In genomic region chrX:94212597-94213321, GRCm38 (mm10) we compare ENCODE assay signal across 8 mouse cellular contexts. TPM values are rescaled to one million over a fixed set of nuclear protein-coding genes. Genes with fewer than 3 reads are reported as not detected.
A peak's percentile ranks its signal among the peaks of the same experiment; 100 is the strongest.
DNase-seq lines count a peak whose midpoint lies in the region; ATAC-seq lines count a peak whose summit lies in the region.

Gene Eif2s3x, minus strand, starts transcription at chrX:94212862.

- whole genome bisulfite sequencing in hindbrain, embryonic 16.5 days, result under 1% methylated on average over 51 of the region's 52 CpGs
- WGBS in macrophage (ENCODE audit: missing documents), result under 1% methylated on average over 41 of the region's 52 CpGs

- H3K4me3 ChIP-seq in hindbrain, embryonic 16.5 days (ENCODE audit: low read length), result peak within 1 kb of the TSS; percentile 71
- H3K4me3 ChIP-seq in macrophage (ENCODE audit: inconsistent target), result peak within 1 kb of the TSS; percentile 99

- no peaks in the 10 kb centered on the region; the same call in 1 of the 2 replicates for H3K4me1 ChIP-seq in hindbrain, embryonic 16.5 days (ENCODE audit: control insufficient read depth, insufficient read depth, low read depth, low read length)

- no peaks in the 10 kb centered on the region; the same call in 1 of the 2 replicates for H3K27me3 ChIP-seq in hindbrain, embryonic 16.5 days (replicated peaks; ENCODE audit: control insufficient read depth, insufficient read depth, low read length)

- peak within 1 kb of the TSS; percentile 73 for H3K4me2 ChIP-seq in hindbrain, embryonic 16.5 days (ENCODE audit: low read length)

- ATAC-seq in hindbrain, embryonic 16.5 days, result peak; percentile 96

- H3K9ac ChIP-seq in hindbrain, embryonic 16.5 days (ENCODE audit: low read depth, low read length), result peak within 1 kb of the TSS; percentile 71

- H3K27ac ChIP-seq in hindbrain, embryonic 16.5 days (ENCODE audit: low read depth, low read length), result peak within 1 kb of the TSS; percentile 88
- H3K27ac ChIP-seq in macrophage, result peak within 1 kb of the TSS; percentile 88

- peak; percentile 90 for DNase-seq in R1 (ENCODE audit: low read depth, low spot score)
- peak; percentile 85 to 92 for DNase-seq in cerebellum, postnatal 36 days
- peak; percentile 84 for DNase-seq in gastrocnemius, adult 18-20 months (ENCODE audit: low spot score)
- DNase-seq in left cerebral cortex, adult 18-20 months (ENCODE audit: low spot score in 2 of 2), result peak; percentile 71 to 92
- peak; percentile 82 for DNase-seq in right cerebral cortex, adult 18-20 months
- DNase-seq in urinary bladder, postnatal 10 days (ENCODE audit: low spot score), result peak; percentile 33

- H3K9me3 ChIP-seq in hindbrain, embryonic 16.5 days (ENCODE audit: control insufficient read depth, low read length), result no peaks in the 10 kb centered on the region

- peaks cover 46% of the 10 kb centered on the region for H3K79me2 ChIP-seq in macrophage (ENCODE audit: inconsistent target)

- peaks cover 10% of the 10 kb centered on the region; the same call in 1 of the 2 replicates for H3K36me3 ChIP-seq in hindbrain, embryonic 16.5 days (ENCODE audit: control insufficient read depth, insufficient read depth, low read length)
- peaks cover 19% of the 10 kb centered on the region for H3K36me3 ChIP-seq in macrophage (ENCODE audit: inconsistent target)

RNA-seq across cellular contexts. Expression of gene Eif2s3x, which starts in this region (rescaled TPM):
- total RNA-seq in gastrocnemius, adult 18-20 months (2021), result 100 to 1,000 TPM in 1 of 2 experiments, 10 to 100 TPM in 1; 77.2 to 102 TPM
- 81.9 and 85.8 TPM in 2 replicates for polyA plus RNA-seq in hindbrain, embryonic 16.5 days (2015; fragmentation: Nextera tagmentation; extraction: Ambion mirVana)
- 100 to 1,000 TPM; 111 to 179 TPM for total RNA-seq in left cerebral cortex, adult 18-20 months (2021)
- 10 to 100 TPM; 16.6 to 37.3 (median 26.2) TPM for total RNA-seq in macrophage (2018; cell fraction: chromatin; rRNA removed)
- 100 to 1,000 TPM in 20 of 26 experiments, 10 to 100 TPM in 6; 83.6 to 141 (median 113) TPM for total RNA-seq in macrophage (2018; cell fraction: cytosol; rRNA removed)
- total RNA-seq in macrophage (2018; cell fraction: nucleus; rRNA removed), result 100 to 1,000 TPM in 2 of 26 experiments, 10 to 100 TPM in 24; 30.5 to 126 (median 55.9) TPM
- polyA plus RNA-seq in macrophage (2018), result 98.9 to 165 TPM (median 134 TPM) in 3 replicates

Comparison
In these comparisons a context has a peak if more than half of its experiments do, and no peak if none do; other contexts are left out.
1. Peak in every context shown above with its lines: DNase-seq, ATAC-seq, H3K4me3 ChIP-seq and H3K27ac ChIP-seq.
2. DNase-seq: peak in every context shown above with its lines; median percentile 90 in R1; 88 in cerebellum, postnatal 36 days; 84 in gastrocnemius, adult 18-20 months; 82 in right cerebral cortex, adult 18-20 months; 82 in left cerebral cortex, adult 18-20 months; 33 in urinary bladder, postnatal 10 days.